Comparison of ENCODE assay signal across 10 mouse cellular contexts in the genomic region with DNA sequence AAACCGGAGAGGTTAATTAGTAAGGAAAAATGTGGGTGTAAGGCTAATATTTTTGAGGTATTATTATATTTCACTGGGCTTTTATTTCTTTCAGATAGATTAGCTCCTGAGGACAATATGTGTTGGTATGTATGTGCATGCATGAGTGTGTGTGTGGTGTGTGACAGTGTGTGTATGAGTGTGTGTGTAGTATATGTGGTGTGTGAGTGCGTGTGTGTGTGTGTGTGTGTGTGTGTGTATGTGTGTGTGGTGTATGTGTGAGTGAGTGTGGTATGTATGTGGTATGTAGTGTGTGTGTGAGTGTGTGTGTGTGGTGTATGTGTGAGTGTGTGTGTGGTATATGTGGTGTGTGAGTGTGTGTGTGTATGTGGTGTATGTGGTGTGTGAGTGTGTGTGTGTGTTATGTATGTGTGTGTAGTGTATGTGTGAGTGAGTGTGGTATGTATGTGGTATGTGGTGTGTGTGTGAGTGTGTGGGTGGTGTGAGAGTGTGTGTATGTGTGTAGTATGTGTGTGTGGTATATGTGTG. TPM values are rescaled to one million over a fixed set of nuclear protein-coding genes. Genes with fewer than 3 reads are reported as not detected.
A peak's percentile ranks its signal among the peaks of the same experiment; 100 is the strongest.
DNase-seq lines count a peak whose midpoint lies in the region; ATAC-seq and TF ChIP-seq lines count a peak whose summit lies in the region.
"Had no signal": no experiment of that assay in that cellular context is flagged by ENCODE, and none has a peak within 500 bp of the region (broad histone marks: within the 10 kb centered on the region; RNA-seq: fewer than 3 reads in every experiment).

No protein-coding gene starts in this region.

- no peaks in the 10 kb centered on the region for H3K9me3 ChIP-seq in limb, embryonic 11.5 days (ENCODE audit: control insufficient read depth, low read length)
- no peaks in the 10 kb centered on the region for H3K9me3 ChIP-seq in limb, embryonic 10.5 days (replicated peaks)
- H3K9me3 ChIP-seq in forebrain, embryonic 15.5 days, result no peaks in the 10 kb centered on the region
- no peaks in the 10 kb centered on the region for H3K9me3 ChIP-seq in midbrain, embryonic 14.5 days (ENCODE audit: control insufficient read depth, low read length)
- H3K9me3 ChIP-seq: megakaryocyte, embryonic 14.5 days had no signal

- no peak overlapping the region for H3K9ac ChIP-seq in limb, embryonic 11.5 days (ENCODE audit: low read length)
- H3K9ac ChIP-seq in forebrain, embryonic 15.5 days (replicated peaks), result no peak overlapping the region
- H3K9ac ChIP-seq in midbrain, embryonic 14.5 days (replicated peaks; ENCODE audit: low read length), result no peak overlapping the region

- H3K4me1 ChIP-seq in limb, embryonic 11.5 days (ENCODE audit: control insufficient read depth, insufficient read depth, low read length), result peaks cover 4% of the 10 kb centered on the region; the same call in 1 of the 2 replicates
- H3K4me1 ChIP-seq in limb, embryonic 10.5 days, result peaks cover 9% of the 10 kb centered on the region
- peaks cover 4% of the 10 kb centered on the region; the same call in 1 of the 2 replicates for H3K4me1 ChIP-seq in embryonic fibroblast, embryonic 13.5 days (ENCODE audit: control insufficient read depth, insufficient read depth, low read length)
- H3K4me1 ChIP-seq in forebrain, embryonic 15.5 days, result peaks cover 9% of the 10 kb centered on the region
- H3K4me1 ChIP-seq in midbrain, embryonic 14.5 days (ENCODE audit: control insufficient read depth, insufficient read depth, low read length), result peaks cover 7% of the 10 kb centered on the region; the same call in 1 of the 2 replicates
- peaks cover 2% of the 10 kb centered on the region; the same call in 1 of the 2 replicates for H3K4me1 ChIP-seq in thymus, adult 2 months (replicated peaks; ENCODE audit: control insufficient read depth, insufficient read depth, low read length)

- 0 out of 2 replicates have a peak, but pooled peaks cover 4% of the 10 kb centered on the region for H3K27me3 ChIP-seq in limb, embryonic 11.5 days (ENCODE audit: control insufficient read depth, insufficient read depth, low read length)
- H3K27me3 ChIP-seq in limb, embryonic 10.5 days (ENCODE audit: low read depth, poor library complexity, severe bottlenecking), result peaks cover 17% of the 10 kb centered on the region
- no peaks in the 10 kb centered on the region for H3K27me3 ChIP-seq in forebrain, embryonic 15.5 days
- no peaks in the 10 kb centered on the region for H3K27me3 ChIP-seq in midbrain, embryonic 14.5 days (ENCODE audit: control insufficient read depth, insufficient read depth, low read length)
- H3K27me3 ChIP-seq in thymus, adult 2 months (ENCODE audit: control insufficient read depth, insufficient read depth, low read length), result no peaks in the 10 kb centered on the region

- no peak for DNase-seq in limb, embryonic 11.5 days (ENCODE audit: low spot score)
- no peak for DNase-seq in limb, embryonic 10.5 days (ENCODE audit: low spot score)
- no peak for DNase-seq in midbrain, embryonic 14.5 days
- no peak for DNase-seq in thymus, adult 2 months
- no peak for DNase-seq in adrenal gland, postnatal 36 days

- 0 out of 2 replicates have a peak, but pooled peaks have one; percentile 1 for TF ChIP-seq CTCF in embryonic fibroblast, embryonic 13.5 days (IDR thresholded peaks at IDR 0.05; ENCODE audit: borderline replicate concordance, insufficient read depth, low read length)
- no peak for TF ChIP-seq CTCF in thymus, adult 2 months (IDR thresholded peaks at IDR 0.05; ENCODE audit: borderline replicate concordance, control insufficient read depth, extremely low read depth, insufficient read depth, low read length, poor library complexity)

- H3K4me3 ChIP-seq in limb, embryonic 11.5 days (ENCODE audit: low read depth, low read length), result no peak overlapping the region
- H3K4me3 ChIP-seq in limb, embryonic 10.5 days, result no peak overlapping the region
- no peak overlapping the region for H3K4me3 ChIP-seq in embryonic fibroblast, embryonic 13.5 days (ENCODE audit: insufficient read depth, low read length)
- H3K4me3 ChIP-seq in forebrain, embryonic 15.5 days, result no peak overlapping the region
- H3K4me3 ChIP-seq in midbrain, embryonic 14.5 days (replicated peaks; ENCODE audit: low read depth, low read length), result no peak overlapping the region
- no peak overlapping the region for H3K4me3 ChIP-seq in thymus, adult 2 months (ENCODE audit: control insufficient read depth, insufficient read depth, low read length)
- H3K4me3 ChIP-seq: megakaryocyte, embryonic 14.5 days had no signal

- H3K4me2 ChIP-seq in limb, embryonic 11.5 days (ENCODE audit: low read depth, severe bottlenecking), result no peak overlapping the region
- H3K4me2 ChIP-seq in forebrain, embryonic 15.5 days (replicated peaks), result no peak overlapping the region
- peak overlapping the region; percentile 39; the same call in 1 of the 2 replicates for H3K4me2 ChIP-seq in midbrain, embryonic 14.5 days (ENCODE audit: low read length)

- no peaks in the 10 kb centered on the region for H3K36me3 ChIP-seq in limb, embryonic 11.5 days (ENCODE audit: control insufficient read depth, insufficient read depth, low read length)
- no peaks in the 10 kb centered on the region for H3K36me3 ChIP-seq in limb, embryonic 10.5 days
- no peaks in the 10 kb centered on the region for H3K36me3 ChIP-seq in forebrain, embryonic 15.5 days
- H3K36me3 ChIP-seq in midbrain, embryonic 14.5 days (ENCODE audit: control insufficient read depth, insufficient read depth, low read length), result no peaks in the 10 kb centered on the region
- H3K36me3 ChIP-seq in thymus, adult 2 months (ENCODE audit: control insufficient read depth, insufficient read depth, low read length), result no peaks in the 10 kb centered on the region

- ATAC-seq in limb, embryonic 11.5 days (ENCODE audit: insufficient number of reproducible peaks, low FRiP score, low TSS enrichment, low read depth), result peak; percentile 59
- peak; percentile 49; the same call in 1 of the 2 replicates for ATAC-seq in forebrain, embryonic 15.5 days (replicated peaks)
- ATAC-seq in midbrain, embryonic 14.5 days (ENCODE audit: low FRiP score, low TSS enrichment), result peak; percentile 37; the same call in 1 of the 2 replicates

- peak; percentile 37; the same call in 1 of the 2 replicates for TF ChIP-seq POLR2A in embryonic fibroblast, embryonic 13.5 days (IDR thresholded peaks at IDR 0.05; ENCODE audit: low read depth, low read length)
- no peak for TF ChIP-seq POLR2A in thymus, adult 2 months (IDR thresholded peaks at IDR 0.05; ENCODE audit: control insufficient read depth, extremely low read depth, insufficient read depth, low read length, poor library complexity)

- WGBS in limb, embryonic 11.5 days, result 86% methylated on average over 2 of the region's 2 CpGs
- WGBS in limb, embryonic 10.5 days, result 82% methylated on average over 2 of the region's 2 CpGs
- whole genome bisulfite sequencing in forebrain, embryonic 15.5 days, result 61% methylated on average over 2 of the region's 2 CpGs
- WGBS in midbrain, embryonic 14.5 days, result 85% methylated on average over 2 of the region's 2 CpGs
- 100% methylated on average over 2 of the region's 2 CpGs for WGBS in thymus, adult 2 months

- no peak overlapping the region for H3K27ac ChIP-seq in limb, embryonic 11.5 days (replicated peaks; ENCODE audit: low read depth, low read length)
- no peak overlapping the region for H3K27ac ChIP-seq in limb, embryonic 10.5 days
- no peak overlapping the region for H3K27ac ChIP-seq in embryonic fibroblast, embryonic 13.5 days (ENCODE audit: insufficient read depth, low read length)
- H3K27ac ChIP-seq in forebrain, embryonic 15.5 days (replicated peaks), result 0 out of 2 replicates have a peak overlapping the region, but pooled peaks have one; percentile 11
- H3K27ac ChIP-seq in midbrain, embryonic 14.5 days (replicated peaks; ENCODE audit: low read depth, low read length), result no peak overlapping the region
- no peak overlapping the region for H3K27ac ChIP-seq in thymus, adult 2 months (ENCODE audit: control insufficient read depth, insufficient read depth, low read length)

RNA-seq across cellular contexts. Expression of gene Pigm, which starts 16.4 kb away (rescaled TPM):
- polyA plus RNA-seq in limb, embryonic 11.5 days (2014; fragmentation: Nextera tagmentation; extraction: Ambion mirVana), result 12.4 and 12.6 TPM in 2 replicates
- 9.9 and 10.5 TPM in 2 replicates for polyA plus RNA-seq in limb, embryonic 10.5 days (2016; fragmentation: Nextera tagmentation; extraction: Ambion mirVana)
- polyA plus RNA-seq in embryonic fibroblast, embryonic 13.5 days (2011; ENCODE audit: insufficient read length, low read depth, missing spikeins), result 11.5 and 12.9 TPM in 2 replicates
- 4.7 TPM in 2 replicates for polyA plus RNA-seq in forebrain, embryonic 15.5 days (2015; fragmentation: Nextera tagmentation; extraction: Ambion mirVana)
- 5.2 and 6.4 TPM in 2 replicates for polyA plus RNA-seq in midbrain, embryonic 14.5 days (2014; fragmentation: Nextera tagmentation; extraction: Ambion mirVana)
- 20.8 and 25.3 TPM in 2 replicates for polyA plus RNA-seq in thymus, adult 2 months (2012; rRNA removed)
- 10 to 100 TPM; 11.2 to 13.2 TPM for total RNA-seq in adrenal gland, postnatal 36 days (2021)

RNA-seq across cellular contexts. Expression of gene Kcnj10, which starts 51.7 kb away (rescaled TPM):
- 0.07 and 0.11 TPM in 2 replicates for polyA plus RNA-seq in limb, embryonic 11.5 days (2014; fragmentation: Nextera tagmentation; extraction: Ambion mirVana)
- 0.05 TPM in 2 replicates for polyA plus RNA-seq in limb, embryonic 10.5 days (2016; fragmentation: Nextera tagmentation; extraction: Ambion mirVana)
- 0.08 and 0.91 TPM in 2 replicates for polyA plus RNA-seq in embryonic fibroblast, embryonic 13.5 days (2011; ENCODE audit: insufficient read length, low read depth, missing spikeins)
- polyA plus RNA-seq in forebrain, embryonic 15.5 days (2015; fragmentation: Nextera tagmentation; extraction: Ambion mirVana), result 1.7 and 1.9 TPM in 2 replicates
- polyA plus RNA-seq in midbrain, embryonic 14.5 days (2014; fragmentation: Nextera tagmentation; extraction: Ambion mirVana), result 1.5 TPM in 2 replicates
- 3.2 and 3.9 TPM in 2 replicates for polyA plus RNA-seq in thymus, adult 2 months (2012; rRNA removed)
- under 1 TPM; 0.46 to 0.56 TPM for total RNA-seq in adrenal gland, postnatal 36 days (2021)
- total RNA-seq: neutrophil, adult 5-6 weeks had no signal
- polyA plus RNA-seq: heart, postnatal 0 days had no signal
